Mouse (Mus musculus) ovary, postnatal 14 days (tissue): ENCODE measurements around the gene Spata6.

Source experiments
- DNase-seq: peaks from one replicate; pipeline ENCODE4 v3.0.0; 2022; ENCODE audit warnings: low spot score

The Spata6 gene

DNA sequence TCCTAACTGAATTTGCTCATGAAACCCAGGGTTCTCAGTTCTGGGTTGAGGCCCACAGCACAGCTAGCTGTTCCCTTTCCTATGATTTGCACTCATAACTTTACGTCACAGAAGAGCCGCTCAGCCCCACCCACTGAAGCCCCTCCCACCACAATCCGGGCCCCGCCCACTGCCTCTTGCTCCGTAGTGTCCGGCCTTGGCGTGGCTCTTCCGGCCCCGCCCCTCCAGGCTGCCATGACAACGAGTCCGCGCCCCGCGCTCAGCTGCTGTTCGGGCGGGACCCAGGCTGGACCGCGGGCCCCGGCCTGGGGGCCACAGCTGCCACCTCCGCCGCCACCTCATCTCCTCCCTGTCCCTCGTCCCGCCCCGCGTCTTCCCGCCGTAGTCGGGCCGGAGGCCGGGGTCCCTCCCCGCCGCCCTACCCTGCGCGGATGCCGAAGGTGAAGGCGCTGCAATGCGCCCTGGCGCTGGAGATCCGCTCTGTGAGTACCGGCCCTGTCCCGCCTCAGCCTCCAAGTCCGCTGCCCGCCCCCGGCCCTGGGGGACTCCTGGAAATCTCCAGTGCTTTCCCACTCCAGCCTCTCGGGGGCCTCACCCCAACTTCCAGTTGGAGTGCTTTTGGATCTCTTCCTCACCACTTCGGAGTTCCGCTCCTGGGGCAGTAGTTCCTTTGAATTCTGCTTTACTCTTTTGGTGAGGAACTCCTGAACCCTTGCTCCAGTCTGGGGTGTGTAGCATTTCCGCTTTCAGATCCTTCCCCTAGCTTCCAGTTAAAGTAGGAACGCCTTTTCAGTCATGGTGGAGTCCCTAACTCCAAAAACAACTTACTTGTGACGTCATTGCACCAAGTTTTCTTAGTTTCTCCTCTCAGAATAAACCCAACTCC lies at the start of gene Spata6:
Spata6 (plus strand) TSS at position 209 of the 886 bp plus-strand sequence.
- DNase-seq: peak; percentile 82

DNA sequence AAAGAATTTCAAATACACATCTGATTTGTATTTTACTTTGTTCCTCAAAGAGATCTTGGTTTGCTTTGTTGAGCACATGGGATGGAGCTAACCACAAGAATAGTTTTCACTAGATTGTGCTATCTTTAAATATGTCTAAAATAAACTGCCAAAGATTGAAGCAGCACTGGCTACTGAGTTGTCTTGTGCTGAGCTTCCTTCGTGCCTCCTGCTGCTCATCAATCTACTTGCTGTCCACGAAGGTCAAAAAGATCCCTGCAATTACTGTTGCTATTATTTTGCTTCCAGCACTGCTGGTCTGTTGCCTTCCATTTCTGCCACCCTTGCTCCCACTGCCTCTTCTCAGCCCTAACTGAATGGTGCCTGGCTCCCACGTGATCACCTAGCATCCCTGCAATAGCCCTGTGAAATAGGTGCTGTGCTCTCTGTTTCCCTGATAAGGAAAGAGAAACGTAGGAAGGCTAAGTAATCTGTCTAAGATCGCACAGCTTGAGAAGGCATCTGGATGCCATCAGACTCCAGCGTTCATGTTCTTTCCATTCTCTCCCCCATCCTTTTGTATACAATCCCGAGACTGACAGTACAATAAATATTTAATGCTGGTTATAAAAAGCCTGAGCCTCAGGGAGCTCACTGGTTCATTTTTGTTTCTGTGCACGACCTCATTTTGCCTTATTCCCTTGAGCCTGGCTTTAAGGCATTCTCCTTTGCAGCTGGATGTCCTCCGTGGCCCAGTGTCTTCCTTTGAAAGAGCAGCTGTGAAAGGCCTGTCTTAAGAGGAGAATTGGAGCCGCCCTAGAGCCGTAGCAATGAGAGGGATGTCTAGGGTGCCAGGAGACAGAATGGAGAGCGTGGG lies 49.0 kb upstream of the Spata6 start:
- no peak for DNase-seq

DNA sequence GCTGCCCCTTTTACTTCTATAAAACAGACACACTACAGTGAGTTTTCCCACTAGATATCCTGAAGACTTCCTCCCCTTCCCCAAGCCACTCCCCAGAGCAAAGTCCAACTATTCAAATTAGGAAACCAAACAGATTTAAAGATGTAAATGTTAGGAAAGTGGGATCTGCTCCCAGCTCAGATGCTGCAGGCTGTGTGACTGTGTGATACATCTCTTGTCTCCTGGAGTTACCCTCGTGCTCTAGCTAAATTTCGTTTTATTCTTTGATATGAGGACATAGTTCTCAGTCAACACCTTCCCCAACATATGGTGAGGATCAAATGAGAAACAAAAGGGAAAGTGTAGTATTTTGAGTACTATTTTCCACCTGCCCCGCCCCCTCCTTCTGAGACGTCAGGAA lies 48.3 kb upstream of the Spata6 start:
- DNase-seq: no peak

DNA sequence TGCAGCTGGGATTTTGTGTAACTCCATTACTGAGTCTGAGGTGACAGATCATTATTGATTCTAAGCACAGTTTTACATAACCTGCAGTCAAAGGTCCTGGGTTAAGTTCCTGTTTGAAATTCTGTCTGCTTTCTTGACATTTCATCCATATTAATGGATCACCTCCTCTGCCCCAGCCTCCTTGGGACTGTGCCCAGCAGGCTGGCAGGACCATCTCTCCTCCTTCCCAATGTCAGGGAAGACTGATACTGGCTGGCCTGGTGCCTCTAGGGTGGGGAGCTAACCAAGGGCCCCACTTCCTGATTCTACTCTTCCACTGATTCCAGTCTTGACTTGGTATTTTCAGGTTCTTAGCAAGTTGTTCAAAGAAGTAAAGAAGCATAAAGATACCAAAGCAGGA lies 45.9 kb upstream of the Spata6 start:
- DNase-seq: no peak

DNA sequence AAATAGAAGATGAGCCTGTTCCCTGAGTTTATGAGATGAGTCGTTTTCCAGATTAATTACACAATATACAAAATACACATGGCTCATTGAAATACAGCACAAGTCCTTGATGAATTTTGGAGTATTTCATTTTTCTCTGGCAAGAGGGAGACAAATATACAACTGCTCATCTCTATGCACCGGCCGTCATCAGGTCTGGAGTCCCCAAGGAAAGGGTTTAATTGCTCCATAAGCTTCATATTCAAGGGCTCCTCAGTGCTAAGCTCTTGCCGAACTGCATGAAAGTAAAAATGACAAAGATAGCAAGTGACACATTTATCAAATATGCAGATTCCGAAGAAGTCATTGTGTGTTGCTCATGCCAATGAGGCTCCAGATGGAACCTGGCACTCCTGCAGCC lies 37.9 kb upstream of the Spata6 start:
- no peak for DNase-seq

DNA sequence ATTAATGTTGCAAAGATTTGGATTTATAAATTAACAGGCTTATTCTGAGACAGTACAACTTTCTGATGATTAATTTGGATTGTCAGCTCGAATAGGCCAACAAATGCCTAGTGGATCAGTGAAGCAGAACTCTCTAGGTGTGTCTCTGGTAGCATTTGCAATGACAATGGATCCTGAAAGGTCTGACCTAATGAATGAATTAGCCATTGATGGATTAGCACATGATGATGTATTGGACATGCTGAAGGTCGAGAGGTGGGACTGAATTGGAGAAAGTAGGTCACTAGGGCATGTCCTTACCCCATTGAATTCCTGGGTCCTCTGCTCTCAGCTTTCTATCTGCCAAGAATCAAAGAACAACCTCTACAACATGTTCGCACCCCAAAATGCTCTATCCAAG lies 37.0 kb upstream of the Spata6 start:
- DNase-seq: no peak

DNA sequence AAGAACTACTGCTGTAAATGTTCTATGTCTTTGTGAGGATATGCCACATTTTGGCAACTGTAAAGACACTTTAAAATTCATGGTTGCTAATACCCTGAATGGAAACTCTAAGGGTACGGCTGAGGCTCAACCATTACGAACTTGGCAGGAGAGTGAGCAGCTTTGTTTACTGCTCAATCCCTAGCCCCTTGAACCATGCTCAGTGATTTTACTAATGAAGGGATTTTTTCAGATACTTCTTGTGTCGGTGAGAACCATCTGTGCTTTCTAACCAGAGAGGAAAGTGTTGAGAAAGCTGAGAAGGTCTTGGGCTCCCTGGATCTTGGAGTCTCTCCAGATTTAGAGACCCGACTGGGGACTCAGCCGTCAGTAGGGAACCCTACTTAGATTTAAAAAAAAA lies 35.9 kb upstream of the Spata6 start:
- DNase-seq: no peak

DNA sequence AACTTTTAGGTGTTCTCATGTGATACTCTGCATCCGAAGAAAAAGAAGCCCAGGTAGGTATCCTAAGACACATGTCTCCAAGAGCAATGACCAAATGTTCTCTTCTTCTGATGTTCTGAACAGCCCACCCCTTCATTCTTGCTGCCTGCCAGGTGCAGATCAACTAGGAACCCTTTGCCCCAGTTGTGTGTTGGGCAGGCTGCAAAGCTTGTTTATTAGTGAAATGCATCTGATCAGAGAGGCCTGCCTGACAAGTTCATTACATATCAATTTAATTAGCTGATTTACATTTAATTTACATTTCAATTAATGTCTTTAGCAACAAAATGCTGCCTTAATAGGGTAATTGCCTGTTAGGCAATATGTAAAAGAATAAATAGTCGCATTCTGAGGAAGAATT lies 33.8 kb upstream of the Spata6 start:
- DNase-seq: no peak

DNA sequence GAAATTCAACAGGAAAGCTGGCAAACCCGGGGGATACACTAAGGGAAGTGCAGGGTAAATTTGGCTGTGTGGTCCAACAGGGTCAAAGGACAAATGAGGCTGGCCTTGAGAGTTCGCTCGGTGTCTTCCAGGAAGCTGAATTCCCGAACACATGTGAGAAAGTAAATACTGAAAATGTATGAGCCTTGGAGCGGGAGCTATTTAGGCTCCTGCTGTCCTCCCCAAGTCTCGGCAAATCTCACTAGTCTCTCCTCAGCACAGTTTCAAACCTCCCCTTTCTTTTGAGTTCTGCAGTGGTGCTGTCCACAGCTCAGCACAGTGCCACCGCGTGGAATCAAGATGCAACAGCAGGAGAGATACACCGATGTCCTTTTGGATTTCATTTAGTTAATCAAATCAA lies 32.8 kb upstream of the Spata6 start:
- DNase-seq: peak; percentile 26

DNA sequence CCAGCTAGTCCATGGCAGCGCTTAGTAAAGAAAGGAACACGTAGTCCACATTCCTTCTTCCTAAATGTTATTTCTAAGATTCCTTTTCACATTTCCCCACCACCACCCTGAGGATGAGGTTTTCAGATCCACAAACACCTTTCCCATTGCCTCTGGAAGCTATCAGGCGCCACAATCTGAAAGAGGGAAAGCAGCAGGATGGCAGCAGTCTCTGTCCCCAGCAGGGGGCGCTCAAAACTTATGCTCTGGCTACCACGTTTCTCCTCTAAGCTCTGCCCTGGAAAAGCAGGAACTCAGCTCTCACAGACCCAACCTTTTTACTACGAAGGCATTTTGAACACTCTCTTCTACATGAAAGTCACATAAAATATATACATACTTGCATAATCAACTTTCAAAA lies 32.2 kb upstream of the Spata6 start:
- peak; percentile 68 for DNase-seq

DNA sequence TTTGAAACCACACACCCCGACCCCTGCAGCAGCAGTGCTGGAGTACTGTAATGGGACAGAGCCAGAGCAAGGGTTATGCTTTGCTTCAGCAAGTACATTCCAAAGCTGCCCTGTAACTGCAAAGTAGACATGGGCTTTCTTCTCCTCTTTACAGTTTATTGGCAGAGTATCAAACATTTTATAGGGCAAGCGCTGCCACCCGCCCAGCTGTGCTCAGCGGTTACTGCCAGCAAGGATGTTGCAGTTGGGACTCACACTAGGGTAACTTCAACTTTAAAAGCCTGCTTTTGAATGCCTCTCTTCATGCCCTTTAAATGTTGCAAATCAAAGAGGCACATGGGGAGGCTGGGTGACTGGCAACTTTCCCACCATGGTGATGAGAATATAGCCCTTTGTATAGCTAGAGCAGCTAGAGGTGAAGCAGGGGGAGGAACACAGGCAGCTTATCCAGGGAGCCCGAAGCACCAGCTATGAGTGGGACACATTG lies 28.7 kb upstream of the Spata6 start:
- DNase-seq: no peak

DNA sequence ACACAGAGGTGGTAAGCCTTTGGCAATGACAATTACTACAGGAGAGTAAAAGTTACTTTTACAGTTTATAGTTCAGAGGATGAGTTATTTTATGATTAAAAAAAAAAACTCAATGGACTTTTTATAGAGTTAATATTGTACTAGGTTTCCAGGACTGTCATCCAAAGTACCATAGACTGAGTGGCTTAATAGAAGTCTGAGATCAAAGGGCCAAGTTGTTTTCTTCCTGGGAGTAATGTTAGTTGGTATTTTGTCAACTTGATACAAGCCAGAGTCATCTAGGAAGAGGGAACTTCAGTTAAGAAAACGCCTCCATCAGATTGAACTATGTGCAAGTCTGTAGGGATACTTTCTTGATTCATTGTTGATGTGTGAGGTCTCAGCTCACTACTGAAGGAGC lies 18.4 kb upstream of the Spata6 start:
- no peak for DNase-seq

DNA sequence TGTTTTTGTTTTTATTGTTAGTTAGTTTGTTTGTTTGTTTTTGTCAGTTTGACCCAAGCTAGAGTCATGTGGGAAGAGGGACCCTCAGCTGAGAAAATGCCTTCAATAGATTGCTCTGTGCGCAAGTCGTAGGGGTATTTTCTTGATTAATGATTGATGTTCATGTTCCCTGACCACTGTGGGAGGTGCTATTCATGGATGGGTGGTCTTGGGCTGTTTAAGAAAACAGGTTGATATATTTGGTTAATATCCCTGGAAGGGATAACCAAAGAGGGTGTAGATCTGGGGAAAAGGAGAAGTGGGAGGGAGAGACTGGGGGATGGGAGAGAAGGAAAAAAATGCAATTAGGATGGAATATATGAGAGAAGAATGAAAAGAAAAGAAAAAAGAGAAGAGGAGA lies 15.7 kb upstream of the Spata6 start:
- no peak for DNase-seq

DNA sequence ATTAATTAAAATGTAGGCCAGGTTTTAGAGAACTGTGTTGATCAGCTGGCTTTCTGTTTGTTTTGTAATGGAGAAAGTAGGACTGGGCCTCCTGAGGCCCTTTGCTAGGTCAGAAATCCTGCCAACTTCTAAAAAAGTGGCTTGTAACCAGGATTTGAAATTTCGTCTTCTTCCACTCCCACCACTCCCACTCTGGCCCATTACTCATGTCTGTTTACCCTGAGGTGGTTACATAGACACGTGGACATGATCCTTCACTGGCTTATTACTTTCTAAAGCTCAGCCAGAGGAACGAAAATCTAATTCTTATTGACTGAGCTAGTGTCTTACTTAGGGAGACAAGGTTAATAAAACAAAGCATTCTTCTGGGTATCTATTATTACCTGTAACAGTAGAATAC lies 14.8 kb upstream of the Spata6 start:
- DNase-seq: no peak

DNA sequence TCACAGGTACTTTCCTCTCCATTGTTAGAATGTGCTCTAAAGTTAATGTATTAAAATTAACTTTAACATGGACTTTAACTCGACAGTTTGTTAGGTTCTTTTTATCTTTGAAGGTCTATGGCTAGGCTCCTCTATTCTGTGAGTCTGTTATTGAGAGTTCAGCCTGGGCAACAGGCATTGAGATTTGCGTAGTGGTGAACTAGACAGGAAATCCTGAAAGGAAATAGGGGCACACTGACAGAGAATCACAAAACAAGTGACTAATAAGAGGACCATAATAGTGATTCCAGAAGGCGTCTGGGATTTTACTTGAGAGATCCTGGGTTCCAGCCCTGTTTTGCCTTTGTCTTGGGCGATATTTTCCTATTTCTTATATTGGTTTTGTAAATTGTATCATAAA lies 488 bp upstream of the Spata6 start:
- no peak for DNase-seq

DNA sequence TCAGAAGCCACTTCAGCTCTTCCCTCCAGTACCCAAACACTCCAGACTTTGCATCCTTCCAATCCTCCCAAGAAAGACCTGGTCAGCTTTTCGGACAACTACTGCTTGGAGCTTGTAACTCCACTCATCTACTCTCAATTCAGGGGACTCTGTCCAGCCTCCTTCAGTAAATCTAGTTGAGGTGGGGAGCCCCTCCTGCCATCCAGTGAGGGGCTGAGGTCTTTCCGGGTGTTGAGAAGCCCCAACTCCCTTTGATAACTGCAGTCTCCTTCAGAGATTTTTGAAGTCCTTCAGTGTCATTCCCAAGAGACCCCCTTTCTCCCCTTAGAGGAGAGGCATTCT lies 849 bp downstream of the Spata6 start:
- no peak for DNase-seq

DNA sequence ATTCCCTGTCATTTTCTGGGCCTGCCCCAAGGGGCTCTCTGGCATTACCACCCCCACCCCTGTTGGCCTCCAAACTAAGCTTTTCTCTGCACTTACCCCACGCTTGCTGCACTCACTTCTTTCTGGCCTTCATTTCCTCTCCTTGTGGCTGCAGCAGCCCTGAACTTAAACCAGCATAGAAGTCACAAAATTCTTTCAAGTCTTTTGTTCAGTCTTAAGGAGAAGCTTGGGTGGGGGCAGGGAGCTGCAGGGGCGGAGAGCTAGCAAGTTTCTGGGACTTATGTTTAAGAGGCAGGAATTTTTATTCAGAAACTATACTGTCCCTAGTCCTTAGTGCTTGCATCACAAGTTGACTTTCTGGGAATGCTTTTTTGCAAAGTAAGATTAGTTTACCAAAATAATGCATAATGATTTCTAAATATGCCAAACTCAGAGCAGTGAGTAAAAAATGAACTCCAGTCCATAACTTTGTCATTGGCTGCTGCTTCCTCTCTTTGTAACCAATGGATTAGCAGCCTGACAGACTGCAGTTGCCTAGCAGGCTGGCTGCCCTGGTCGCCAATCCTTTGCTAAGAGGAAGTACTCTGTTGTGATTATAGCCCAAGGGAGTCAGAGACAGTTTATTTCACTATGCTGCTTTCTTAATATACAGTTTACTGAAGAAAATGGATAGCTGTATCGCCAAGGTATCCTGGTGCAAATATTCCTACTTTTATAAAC lies 1.5 kb downstream of the Spata6 start:
- DNase-seq: no peak

DNA sequence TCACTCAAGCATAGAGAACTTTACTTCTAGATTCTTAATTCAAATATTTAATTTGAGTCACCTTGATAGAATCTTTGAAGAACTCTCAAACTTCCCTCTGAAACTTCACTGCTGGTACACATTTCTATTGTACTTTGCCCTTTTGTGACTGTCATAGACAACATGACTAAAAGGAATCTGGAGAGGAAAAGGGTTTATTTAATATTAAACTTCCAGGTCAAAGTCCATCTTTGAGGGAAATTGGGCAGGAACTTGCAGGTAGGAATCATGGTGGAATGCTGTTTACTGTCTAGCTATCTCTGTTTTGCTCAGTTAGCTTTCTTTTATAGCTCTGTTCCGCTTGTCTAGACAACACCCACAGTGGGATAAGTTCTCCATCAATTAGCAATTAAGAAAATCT lies 17.8 kb downstream of the Spata6 start:
- DNase-seq: no peak

DNA sequence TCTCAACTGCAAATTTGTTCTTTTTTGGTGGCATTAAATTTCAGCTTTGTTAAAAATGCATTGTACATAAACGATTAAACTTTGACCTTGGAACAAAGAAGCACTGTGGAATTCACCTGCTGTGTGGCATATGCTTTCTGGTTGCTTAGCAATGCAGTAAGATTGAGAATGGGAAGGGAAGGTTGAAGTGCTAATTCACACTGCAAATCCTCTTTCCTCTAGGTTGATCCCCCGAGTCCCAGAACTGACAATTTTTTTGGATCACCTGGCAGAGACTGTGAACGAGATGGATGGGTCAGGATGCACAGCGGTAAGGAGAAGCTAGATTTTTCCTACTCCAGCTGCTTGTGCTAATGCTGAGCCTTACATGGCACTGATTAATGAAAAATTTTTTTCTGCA lies 60.7 kb downstream of the Spata6 start:
- DNase-seq: no peak

DNA sequence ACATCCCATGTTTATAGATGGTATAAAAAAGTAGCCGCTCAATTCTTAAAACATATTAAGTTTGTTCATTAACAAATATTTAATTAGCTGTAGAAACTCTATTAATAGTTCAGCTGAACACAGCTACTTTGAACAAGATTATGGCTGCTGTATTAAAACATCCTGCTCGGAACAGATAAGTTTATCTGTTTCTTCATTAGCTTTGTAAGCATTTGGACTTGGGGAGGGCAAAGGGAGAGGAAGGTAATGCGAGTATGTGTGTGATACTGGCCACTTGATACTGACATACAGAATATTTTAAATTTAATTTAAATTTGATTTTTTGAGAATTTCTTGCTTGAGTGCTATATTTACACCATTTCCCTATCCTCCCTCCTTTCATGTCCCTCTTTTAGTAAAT lies 80.1 kb downstream of the Spata6 start:
- DNase-seq: no peak

DNA sequence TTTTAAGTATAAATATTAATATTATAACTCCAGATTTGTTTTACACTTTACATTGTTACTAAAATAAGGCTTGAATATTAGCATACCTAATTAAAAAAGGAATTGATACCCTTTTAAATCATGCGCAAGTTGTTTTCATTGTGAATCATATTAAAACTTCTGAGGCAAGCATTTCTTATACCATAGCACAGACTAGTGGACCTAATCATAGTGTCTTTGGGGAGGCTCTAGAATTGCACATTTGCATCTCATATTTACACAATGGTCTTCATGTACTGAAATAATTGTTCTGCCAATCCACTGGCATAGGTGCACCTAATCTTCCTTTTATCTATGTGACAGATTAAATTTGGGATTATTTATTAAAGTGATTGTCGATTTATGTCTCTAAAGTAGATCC lies 83.4 kb downstream of the Spata6 start:
- DNase-seq: no peak

DNA sequence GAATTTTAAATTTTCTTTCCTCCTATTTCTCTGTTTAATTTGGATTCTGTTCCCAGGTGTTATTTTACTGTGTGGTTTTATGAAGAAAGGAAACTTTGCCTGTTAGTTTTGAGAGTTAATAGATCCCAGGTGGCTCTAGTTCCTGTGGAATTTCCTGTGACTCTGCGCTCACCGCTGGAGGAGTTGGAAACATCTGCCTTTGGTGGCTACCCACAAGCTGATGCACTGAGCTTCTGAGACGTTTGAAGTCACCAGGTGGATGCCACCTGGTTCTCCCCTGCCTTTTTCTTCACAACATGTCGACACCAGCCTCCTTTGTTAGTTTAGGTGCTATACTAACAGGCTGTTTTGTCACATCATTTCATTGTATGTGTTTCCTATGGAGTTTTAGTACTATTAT lies 97.7 kb downstream of the Spata6 start:
- DNase-seq: no peak

DNA sequence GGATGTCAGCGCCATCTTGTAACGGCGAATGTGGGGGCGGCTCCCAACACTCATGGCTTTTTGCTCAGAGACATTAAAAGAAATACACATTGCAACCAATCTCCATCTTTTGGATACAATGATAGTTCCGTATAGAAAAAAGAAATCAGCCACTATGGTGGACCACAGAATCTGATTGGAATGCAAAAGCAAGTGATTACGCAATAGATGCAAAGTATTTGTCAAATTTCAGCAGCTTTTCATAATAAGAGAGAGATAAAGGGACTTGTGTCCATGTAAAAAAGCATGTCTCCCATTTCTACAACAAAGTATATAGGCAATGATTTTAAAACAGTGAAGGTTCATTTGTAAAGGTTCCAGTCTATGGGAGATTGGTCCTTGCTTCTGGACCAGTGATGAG lies 119.1 kb downstream of the Spata6 start:
- no peak for DNase-seq
